Mouse (Mus musculus) left cerebral cortex, adult 2 months (tissue): ENCODE data around the gene Bap1. TPM values are rescaled to one million over a fixed set of nuclear protein-coding genes. Genes with fewer than 3 reads are reported as not detected.
A peak's percentile ranks its signal among the peaks of the same experiment; 100 is the strongest.

ENCODE experiments used
- DNase-seq, 2 experiments: peaks; one replicate each; pipeline ENCODE4 v3.0.0; 2021 to 2022; ENCODE audit warnings: low spot score in 2 of 2, mixed read lengths in 1 of 2; ENCODE audit errors: extremely low spot score in 1 of 2
- H3K27ac ChIP-seq: fragments of 200-600 bp; 2 replicates; pipeline ENCODE4 v1.8.1; 2022
- H3K4me3 ChIP-seq: fragments of 200-600 bp; 2 replicates; pipeline ENCODE4 v1.8.1; 2022
- CTCF ChIP-seq: fragments of 200-600 bp; IDR thresholded peaks from 2 replicates; pipeline ENCODE4 v1.8.1; 2022; ENCODE audit warnings: antibody characterized with exemption, mild to moderate bottlenecking, moderate library complexity
- intact Hi-C: fragments of 180-260 bp; cut with DNase I; formaldehyde crosslinking; loops from one replicate; pipeline ENCODE4 v1.15.1; 2025
- long read RNA-seq, 2 experiments: library from polyadenylated mRNA; stranded (forward); transcript quantifications; one replicate each; pipeline ENCODE4 v2.0.0; 2021; ENCODE audit warnings: borderline mapping rate in 2 of 2
- total RNA-seq, 2 experiments: library from RNA; stranded (reverse); gene quantifications; 2 replicates each; pipeline ENCODE4 v1.2.3; 2021

Bap1 gene
- total RNA-seq = 100 to 1,000 TPM; 142 to 146 TPM
- long read RNA-seq, experiment 1, transcript Bap1-201 (17 exons, 3,460 nt) = major isoform, 314 of 411 reads
- long read RNA-seq, experiment 1, partial matches to known transcripts = 23 of 411 reads
- long read RNA-seq, experiment 1, other reads (novel, unspliced or antisense) = 74 of 411 reads
- long read RNA-seq, experiment 2, transcript Bap1-201 (17 exons, 3,460 nt) = major isoform, 240 of 328 reads
- long read RNA-seq, experiment 2, partial matches to known transcripts = 12 of 328 reads
- long read RNA-seq, experiment 2, other reads (novel, unspliced or antisense) = 74 of 328 reads

GRCm38 (mm10) chr14:31251084-31251604 lies at the start of gene Bap1, which contains the start of gene Phf7:
Gene Bap1, plus strand, starts transcription at chr14:31251450.
Gene Phf7, minus strand, starts transcription at chr14:31251317.
- intact Hi-C loops = loop anchor here (2.0 to 5.0 kb wide), 3 partner anchors 44 to 234 kb away; partner anchors contain the start of genes Capn7, Gnl3 and Pbrm1
- Histone ChIP-seq H3K4me3 (peak within 1 kb of the TSS; percentile 99), H3K27ac (peak within 1 kb of the TSS; percentile 97)
- TF ChIP-seq CTCF = no peak; the same call in 1 of the 2 replicates
- peak; percentile 95 to 99 for DNase-seq

GRCm38 (mm10) chr14:31204844-31205243 lies 46.4 kb upstream of the Bap1 start:
- Histone ChIP-seq H3K27ac (peak overlapping the region; percentile 91), H3K4me3 (peak overlapping the region; percentile 84)
- intact Hi-C loops = no loop called here
- no peak for DNase-seq
- no peak for TF ChIP-seq CTCF

GRCm38 (mm10) chr14:31205244-31205561 lies 46.0 kb upstream of the Bap1 start:
- intact Hi-C loops = no loop called here
- no peak for DNase-seq
- Histone ChIP-seq H3K27ac (peak overlapping the region; percentile 91), H3K4me3 (peak overlapping the region; percentile 84)
- TF ChIP-seq CTCF = no peak

GRCm38 (mm10) chr14:31205562-31206467 lies 45.4 kb upstream of the Bap1 start:
- H3K4me3 ChIP-seq = peak overlapping the region; percentile 84
- intact Hi-C loops = loop anchor here (1.0 to 2.0 kb wide), 2 partner anchors 45 to 130 kb away; partner anchors contain the start of genes Bap1, Capn7 and Phf7
- DNase-seq = peak; percentile 32 to 39
- TF ChIP-seq CTCF = no peak
- peak overlapping the region; percentile 91 for H3K27ac ChIP-seq

GRCm38 (mm10) chr14:31206472-31206981 lies 44.7 kb upstream of the Bap1 start:
- TF ChIP-seq CTCF = no peak
- intact Hi-C loops = loop anchor here (1.0 to 2.0 kb wide), 2 partner anchors 44 to 130 kb away; partner anchors contain the start of genes Bap1, Capn7 and Phf7
- Histone ChIP-seq H3K27ac (peak overlapping the region; percentile 91), H3K4me3 (peak overlapping the region; percentile 84)
- peak; percentile 92 to 94 for DNase-seq

DNA sequence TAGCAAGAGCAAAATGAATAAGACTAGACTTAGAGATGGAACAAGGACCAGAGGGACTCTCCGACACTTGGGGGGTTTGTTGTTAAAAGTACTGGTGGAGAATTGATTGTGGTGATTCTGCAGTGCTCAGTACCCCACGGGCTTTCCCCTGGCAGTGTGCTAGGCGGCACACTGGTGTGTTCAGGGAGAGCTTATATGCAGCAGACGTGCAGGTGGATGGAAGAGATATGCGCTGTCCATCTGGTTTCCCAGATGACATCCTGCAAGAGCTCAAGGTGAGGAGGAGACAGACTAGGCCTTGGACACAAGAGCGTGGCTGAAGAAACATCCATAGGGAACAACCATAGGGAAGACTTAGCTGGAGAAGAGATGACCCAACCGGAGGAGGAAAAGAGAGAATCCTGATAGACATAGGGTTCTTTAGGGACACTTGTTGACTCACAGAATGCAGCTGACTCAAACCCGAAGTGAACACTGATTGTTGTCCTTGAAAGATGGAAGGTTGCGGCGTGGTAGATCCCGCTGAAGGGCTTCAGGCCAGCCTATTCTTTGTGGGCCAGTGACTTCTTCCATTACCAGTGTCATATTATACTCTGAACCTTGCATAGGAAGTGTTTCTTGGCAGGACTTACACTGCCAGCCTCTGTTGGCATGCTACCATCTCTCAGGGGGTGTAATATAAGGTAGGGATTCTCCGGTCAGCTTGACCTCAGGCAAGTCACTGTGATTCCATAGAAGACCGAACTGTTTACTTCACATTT lies 44.0 kb upstream of the Bap1 start:
- Histone ChIP-seq H3K27ac (peak overlapping the region; percentile 91), H3K4me3 (peak overlapping the region; percentile 84)
- DNase-seq = no peak
- intact Hi-C loops = loop anchor here (2.0 kb wide), 1 partner anchor 44 kb away; the partner anchor contains the start of genes Bap1 and Phf7
- TF ChIP-seq CTCF = no peak

DNA sequence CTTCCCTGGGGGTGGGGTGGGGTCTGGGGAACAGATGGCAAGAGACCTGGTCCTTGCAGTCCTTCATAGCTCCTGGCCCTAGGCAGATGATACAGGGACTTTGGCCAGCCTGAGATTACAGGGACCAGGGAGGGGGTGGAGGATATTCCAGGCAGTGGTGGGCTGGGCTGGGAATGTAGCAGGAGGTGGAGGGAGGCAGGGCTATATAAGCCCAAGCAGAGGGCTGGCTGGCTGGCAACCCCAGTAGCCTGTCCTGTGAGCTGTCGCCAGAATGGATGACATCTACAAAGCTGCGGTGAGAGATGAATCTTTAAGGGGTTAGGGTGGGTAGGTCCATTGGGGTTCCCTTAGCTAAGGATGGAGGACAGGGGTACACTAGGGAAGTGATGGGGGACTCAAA lies 43.2 kb upstream of the Bap1 start, which contains the start of gene Tnnc1:
TSS of gene Tnnc1 (plus strand) at position 229 of the 400 bp plus-strand sequence.
- TF ChIP-seq CTCF = no peak
- no peak for DNase-seq
- H3K27ac ChIP-seq = peak within 1 kb of the TSS; percentile 91
- H3K4me3 ChIP-seq = peak within 1 kb of the TSS; percentile 84
- intact Hi-C loops = no loop called here

DNA sequence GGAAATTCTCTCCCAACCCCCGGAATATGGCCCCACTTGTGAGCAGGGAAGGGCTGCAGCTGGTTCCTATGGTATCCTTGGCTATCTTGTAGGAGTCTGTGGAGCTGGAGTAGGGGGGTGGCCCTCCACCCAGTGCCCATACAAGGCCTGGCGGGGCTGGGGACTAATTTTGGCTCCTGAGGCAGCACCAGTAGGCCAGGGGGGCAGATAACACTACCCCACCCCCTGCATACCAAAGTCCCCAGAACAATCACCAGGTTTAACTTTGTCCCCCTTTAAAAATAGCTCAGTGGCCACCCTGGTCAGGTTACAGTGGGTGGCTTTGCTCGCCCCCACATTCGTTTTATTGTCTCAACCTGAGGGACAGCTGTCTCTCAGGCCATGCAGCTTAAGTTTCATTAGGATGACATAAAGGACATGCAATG lies 42.1 kb upstream of the Bap1 start:
- Histone ChIP-seq H3K27ac (no peak overlapping the region), H3K4me3 (no peak overlapping the region)
- no peak for TF ChIP-seq CTCF
- intact Hi-C loops = no loop called here
- no peak for DNase-seq

DNA sequence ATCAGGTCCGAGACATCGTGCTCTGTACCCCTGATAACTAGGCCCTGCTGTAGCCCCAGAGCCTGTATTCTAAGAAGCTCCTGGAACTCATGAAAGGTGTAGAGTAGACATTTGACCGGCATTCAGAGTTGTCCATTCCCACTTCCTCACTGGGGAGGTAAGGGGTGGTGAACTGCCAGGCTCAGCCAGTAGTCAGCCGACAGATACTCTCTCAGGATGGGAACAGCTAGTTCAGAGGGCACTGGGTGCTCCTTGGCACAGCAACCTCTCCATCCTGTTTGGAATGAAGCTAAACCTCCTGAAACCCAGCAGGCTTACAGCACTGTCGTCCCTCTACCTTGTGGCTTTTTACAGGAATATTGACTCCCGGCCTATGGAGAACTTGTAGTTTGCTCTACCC lies 39.4 kb upstream of the Bap1 start:
- no peak overlapping the region for H3K27ac ChIP-seq
- no peak overlapping the region for H3K4me3 ChIP-seq
- no peak for TF ChIP-seq CTCF
- intact Hi-C loops = no loop called here
- DNase-seq = no peak

DNA sequence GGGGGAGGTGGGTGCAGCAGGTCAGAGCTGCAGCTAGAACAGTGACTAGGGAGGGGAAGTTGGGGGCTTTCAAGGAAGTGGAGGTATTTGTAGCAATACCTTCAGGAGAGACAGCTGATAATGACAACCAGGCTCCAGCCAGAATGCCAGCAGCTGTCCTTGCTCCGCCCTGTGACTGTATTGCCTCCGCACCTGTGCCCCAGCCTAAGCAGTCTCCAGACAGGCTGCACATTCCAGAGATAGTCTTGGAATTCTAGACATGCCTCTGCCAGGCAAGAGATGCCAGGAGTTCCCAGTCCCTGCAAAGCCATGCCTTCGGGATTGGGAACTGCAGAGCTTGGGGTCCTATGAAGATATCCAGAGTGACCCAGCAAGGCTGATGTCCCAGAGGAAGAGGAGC lies 38.8 kb upstream of the Bap1 start:
- TF ChIP-seq CTCF = no peak
- Histone ChIP-seq H3K27ac (no peak overlapping the region), H3K4me3 (no peak overlapping the region)
- DNase-seq = no peak
- intact Hi-C loops = no loop called here

DNA sequence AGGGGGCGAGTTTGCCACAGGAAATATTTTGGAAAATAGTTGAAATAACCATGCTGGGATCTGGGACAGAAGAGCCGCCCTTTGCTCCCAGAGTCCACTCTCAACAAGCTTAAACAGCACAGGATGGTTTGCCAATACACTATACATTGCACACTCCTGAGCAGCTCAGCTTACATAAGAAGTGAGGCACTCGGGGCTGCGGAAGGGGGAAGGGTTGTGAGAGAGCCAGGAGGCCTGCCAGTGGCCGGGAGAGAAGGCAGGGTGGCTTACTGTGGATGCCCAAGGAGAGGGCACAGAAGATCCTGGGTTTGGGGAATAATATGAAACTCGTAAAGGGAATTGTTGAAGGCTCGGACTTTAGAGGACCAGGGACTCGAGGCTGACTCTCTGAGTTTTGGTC lies 37.4 kb upstream of the Bap1 start:
- Histone ChIP-seq H3K4me3 (no peak overlapping the region), H3K27ac (no peak overlapping the region)
- no peak for DNase-seq
- TF ChIP-seq CTCF = no peak
- intact Hi-C loops = no loop called here
